Mouse (Mus musculus): Measurements from ENCODE around the gene Jpt1. TPM values are rescaled to one million over a fixed set of nuclear protein-coding genes. Genes with fewer than 3 reads are reported as not detected.
"Not testable (repeated sequence)": the region's sequence is repeated elsewhere in the genome, so short reads cannot be mapped to it uniquely, and the experiment has no call there.

The Jpt1 gene
- polyA plus RNA-seq, 1 experiment from 2014 or later = 959 TPM

DNA sequence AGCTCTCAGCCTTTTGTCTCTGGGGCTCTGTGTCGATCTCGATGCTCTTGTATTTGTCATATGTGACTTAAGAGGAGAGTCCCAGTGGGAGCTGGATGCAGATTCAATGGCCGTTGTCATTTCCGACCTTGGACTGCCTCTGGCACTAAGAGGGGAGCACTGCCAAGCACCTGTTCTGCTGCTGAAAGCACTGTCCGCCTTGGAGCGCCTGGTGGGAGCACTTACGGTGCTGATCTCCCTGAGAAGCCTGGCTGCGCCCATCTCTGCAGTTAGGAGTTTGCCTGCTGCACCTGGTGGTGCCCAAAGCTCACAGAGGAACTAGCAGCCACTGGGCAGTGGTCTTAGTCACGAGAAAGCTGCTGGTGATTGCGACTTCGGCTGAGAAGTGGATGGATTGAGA, 30.9 kb downstream of the Jpt1 start:
- H3K4me3 ChIP-seq = no peak overlapping the region
- ATAC-seq (ENCODE audit: low FRiP score) = no peak
- H3K27ac ChIP-seq = no peak overlapping the region
- H3K36me3 ChIP-seq = peaks cover 3% of the 10 kb centered on the region; the same call in 1 of the 2 replicates
- no peaks in the 10 kb centered on the region for H3K9me3 ChIP-seq (replicated peaks)
- H3K4me2 ChIP-seq (replicated peaks) = no peak overlapping the region
- WGBS = 70% methylated on average over 11 of the region's 11 CpGs
- H3K4me1 ChIP-seq = peaks cover 8% of the 10 kb centered on the region
- H3K9ac ChIP-seq = 0 out of 2 replicates have a peak overlapping the region, but pooled peaks have one; percentile 8
- no peaks in the 10 kb centered on the region for H3K27me3 ChIP-seq

DNA sequence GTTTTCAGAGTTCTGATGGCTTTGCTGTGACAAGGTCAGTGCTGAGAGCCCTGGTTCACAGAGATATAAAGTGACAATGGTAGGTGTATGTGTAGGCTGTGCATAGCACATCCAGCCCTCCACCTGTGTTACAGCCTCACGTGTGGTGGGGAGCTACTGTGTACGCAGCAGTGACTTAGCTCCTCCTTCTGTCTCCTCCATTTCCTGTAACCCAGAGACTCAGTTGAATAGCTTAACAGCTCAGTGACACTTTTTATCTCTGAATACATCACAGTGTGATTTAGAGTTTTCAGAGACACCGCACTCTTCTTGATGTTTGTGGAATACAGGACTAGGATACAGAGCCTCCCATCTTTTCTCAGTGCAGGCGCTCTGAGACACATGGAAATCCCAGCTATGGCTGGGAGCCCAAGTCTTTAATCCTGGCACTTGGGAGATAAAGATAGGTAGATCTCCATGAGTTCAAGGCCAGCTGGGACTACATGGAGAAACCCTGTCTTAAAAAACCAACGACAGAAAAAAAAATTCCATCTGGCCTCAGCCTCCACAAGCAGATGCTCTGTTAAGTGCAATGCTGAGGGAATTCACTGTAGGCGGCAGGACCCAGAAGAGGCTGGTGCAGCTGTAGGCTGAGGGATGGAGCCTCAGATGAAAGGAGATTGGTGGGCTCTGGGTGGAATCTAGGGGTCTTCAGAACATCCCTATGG, 32.5 kb downstream of the Jpt1 start:
- ATAC-seq (ENCODE audit: low FRiP score) = no peak
- H3K4me2 ChIP-seq (replicated peaks) = no peak overlapping the region

DNA sequence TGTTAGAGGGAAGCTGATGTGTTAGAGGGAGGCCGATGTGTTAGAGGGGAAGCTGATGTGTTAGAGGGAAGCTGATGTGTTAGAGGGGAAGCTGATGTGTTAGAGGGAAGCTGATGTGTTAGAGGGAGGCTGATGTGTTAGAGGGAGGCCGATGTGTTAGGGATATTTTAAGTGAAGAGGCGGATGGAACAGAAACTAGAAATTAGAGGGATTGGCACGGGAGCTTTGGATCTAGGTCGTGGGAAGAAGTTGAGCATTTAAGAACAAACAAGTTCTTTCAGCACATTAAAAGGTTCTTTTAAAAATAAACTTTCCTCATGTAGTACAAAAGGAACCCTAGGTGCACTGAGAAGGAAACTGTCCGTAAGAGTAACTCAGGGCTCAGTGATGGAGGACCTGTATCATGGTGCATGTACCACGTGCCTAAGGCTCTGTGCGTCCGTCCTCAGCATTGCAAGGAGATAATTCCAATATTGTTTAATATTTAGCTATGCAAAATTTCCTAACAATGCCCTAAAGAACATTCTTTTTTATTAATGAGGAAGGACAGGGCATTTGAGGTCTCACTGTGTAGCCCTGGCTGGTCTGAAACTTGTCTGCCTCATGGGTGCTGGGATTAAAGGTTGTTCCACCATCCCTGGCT, 35.8 kb downstream of the Jpt1 start:
- Histone ChIP-seq H3K9me3 (replicated peaks) (no peaks in the 10 kb centered on the region), H3K9ac (no peak overlapping the region), H3K4me1 (peaks cover 26% of the 10 kb centered on the region), H3K36me3 (peaks cover 3% of the 10 kb centered on the region; the same call in 1 of the 2 replicates), H3K27ac (no peak overlapping the region), H3K27me3 (no peaks in the 10 kb centered on the region), H3K4me2 (replicated peaks) (no peak overlapping the region), H3K4me3 (no peak overlapping the region)
- WGBS = 85% methylated on average over 9 of the region's 9 CpGs
- no peak for ATAC-seq (ENCODE audit: low FRiP score)

More for the DNA sequence above, 32.5 kb downstream of the Jpt1 start:
- Histone ChIP-seq H3K27me3 (no peaks in the 10 kb centered on the region), H3K9me3 (replicated peaks) (no peaks in the 10 kb centered on the region), H3K36me3 (peaks cover 3% of the 10 kb centered on the region; the same call in 1 of the 2 replicates), H3K4me3 (no peak overlapping the region), H3K4me1 (peaks cover 16% of the 10 kb centered on the region), H3K9ac (no peak overlapping the region), H3K27ac (no peak overlapping the region)
- WGBS = 86% methylated on average over 6 of the region's 6 CpGs

DNA sequence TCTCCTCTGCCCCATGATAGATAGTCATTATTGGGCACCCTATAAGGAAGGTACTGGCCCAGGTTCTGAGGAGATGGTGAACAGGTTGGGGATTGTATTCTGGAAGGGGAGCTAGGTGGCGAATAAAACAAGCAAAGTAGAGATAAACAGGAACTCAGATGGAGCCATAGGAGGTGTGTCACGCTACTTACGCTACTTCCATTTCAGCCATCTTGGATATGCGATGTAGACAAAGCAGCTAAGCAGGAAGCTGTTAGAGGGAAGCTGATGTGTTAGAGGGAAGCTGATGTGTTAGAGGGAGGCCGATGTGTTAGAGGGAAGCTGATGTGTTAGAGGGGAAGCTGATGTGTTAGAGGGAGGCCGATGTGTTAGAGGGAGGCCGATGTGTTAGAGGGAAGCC, 36.8 kb downstream of the Jpt1 start:
- not testable (repeated sequence) for H3K27ac ChIP-seq; H3K4me3 ChIP-seq; H3K9ac ChIP-seq; H3K4me2 ChIP-seq (replicated peaks); H3K27me3 ChIP-seq; H3K9me3 ChIP-seq (replicated peaks); ATAC-seq (ENCODE audit: low FRiP score); H3K36me3 ChIP-seq
- H3K4me1 ChIP-seq = peaks cover 29% of the 10 kb centered on the region
- WGBS = 86% methylated on average over 7 of the region's 7 CpGs

DNA sequence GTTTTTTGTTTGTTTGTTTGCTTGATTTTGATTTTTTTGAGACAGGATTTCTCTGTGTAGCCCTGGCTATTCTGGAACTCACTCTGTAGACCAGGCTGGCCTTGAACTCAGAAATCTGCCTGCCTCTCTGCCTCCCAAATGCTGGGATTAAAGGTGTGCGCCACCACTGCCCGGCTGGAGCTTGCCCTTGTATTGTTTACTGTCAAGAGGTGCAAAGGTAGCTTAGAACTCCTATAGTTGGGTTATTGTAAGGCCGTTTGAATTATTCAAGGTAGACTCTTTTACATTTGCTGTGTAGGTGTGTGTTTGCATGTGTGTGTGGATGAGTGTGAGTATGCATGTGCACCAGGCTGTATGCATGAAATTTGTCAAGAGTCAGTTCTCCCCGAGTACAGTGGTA, 37.6 kb downstream of the Jpt1 start:
- H3K9ac ChIP-seq; H3K4me3 ChIP-seq; H3K36me3 ChIP-seq; H3K27ac ChIP-seq; ATAC-seq (ENCODE audit: low FRiP score); H3K9me3 ChIP-seq (replicated peaks); H3K27me3 ChIP-seq: not testable (repeated sequence)
- 85% methylated on average over 4 of the region's 4 CpGs for WGBS
- Histone ChIP-seq H3K4me2 (replicated peaks) (peak overlapping the region; percentile 93), H3K4me1 (peaks cover 29% of the 10 kb centered on the region)

DNA sequence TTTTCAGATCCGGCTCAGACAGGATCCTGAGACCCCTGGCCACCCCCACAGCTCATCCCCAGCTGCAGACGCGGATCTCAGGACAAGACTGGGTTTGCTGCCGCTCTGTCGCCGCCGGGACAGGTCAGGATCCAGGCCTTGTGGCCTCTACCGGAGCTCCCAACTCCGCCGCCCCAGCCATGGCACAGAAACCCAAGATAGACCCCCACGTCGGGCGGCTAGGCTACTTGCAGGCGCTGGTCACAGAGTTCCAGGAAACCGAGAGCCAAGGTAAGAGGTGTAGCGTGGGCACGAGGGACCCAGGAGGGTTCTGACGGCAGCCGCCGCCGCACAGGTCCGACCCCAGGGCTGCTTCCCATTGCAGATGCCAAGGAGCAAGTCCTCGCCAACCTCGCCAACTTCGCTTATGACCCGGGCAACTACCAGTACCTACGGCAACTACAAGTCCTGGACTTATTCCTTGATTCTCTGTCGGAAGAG, 38.4 kb downstream of the Jpt1 start:
- no peaks in the 10 kb centered on the region for H3K27me3 ChIP-seq
- peaks cover 29% of the 10 kb centered on the region for H3K4me1 ChIP-seq
- peak overlapping the region; percentile 71 for H3K9ac ChIP-seq
- H3K9me3 ChIP-seq (replicated peaks) = no peaks in the 10 kb centered on the region
- H3K36me3 ChIP-seq = no peaks in the 10 kb centered on the region
- 4% methylated on average over 28 of the region's 28 CpGs for WGBS
- H3K27ac ChIP-seq = no peak overlapping the region
- peak overlapping the region; percentile 73 for H3K4me3 ChIP-seq
- no peak for ATAC-seq (ENCODE audit: low FRiP score)
- peak overlapping the region; percentile 93 for H3K4me2 ChIP-seq (replicated peaks)

DNA sequence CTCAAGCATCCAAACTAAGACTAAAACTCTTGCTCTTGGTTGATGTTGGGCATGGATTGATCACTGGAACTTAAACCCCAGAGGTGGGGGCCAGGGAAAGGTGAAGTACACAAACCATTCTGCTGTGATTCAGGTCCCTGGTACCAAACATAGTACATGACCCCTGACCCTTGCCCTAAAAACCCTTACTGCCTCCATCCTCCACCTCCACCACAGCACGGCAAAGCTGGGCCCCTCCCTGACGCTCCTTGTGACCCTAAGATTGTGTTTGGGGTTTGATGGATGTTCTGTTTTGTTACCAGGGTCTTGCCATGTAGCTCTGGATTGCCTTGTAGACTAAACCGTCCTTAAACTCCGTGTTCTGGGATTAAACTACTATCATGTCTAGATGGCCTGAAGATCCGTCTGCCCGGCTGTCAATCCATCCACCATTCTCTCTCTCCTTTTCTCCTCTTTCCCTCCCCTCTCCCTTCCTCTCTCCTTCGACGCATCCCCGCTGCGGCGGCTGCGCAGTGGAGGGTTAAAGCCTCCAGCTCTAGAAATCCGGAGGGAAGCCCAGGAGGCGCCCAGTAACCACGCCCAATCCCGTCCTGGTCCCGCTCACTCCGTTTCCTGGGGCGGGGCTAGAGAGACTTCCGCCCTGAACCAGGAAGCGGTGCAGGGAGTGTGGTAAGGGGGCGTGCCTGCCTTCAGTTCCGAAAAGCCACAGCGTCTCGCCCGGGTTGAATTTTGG, 39.0 kb downstream of the Jpt1 start, which contains the start of gene Armc7:
TSS of gene Armc7 (plus strand) at position 643 of the 733 bp plus-strand sequence.
- Histone ChIP-seq H3K4me2 (replicated peaks) (peak within 1 kb of the TSS; percentile 93), H3K4me3 (peak within 1 kb of the TSS; percentile 73), H3K27ac (peak within 1 kb of the TSS; percentile 82), H3K36me3 (no peaks in the 10 kb centered on the region), H3K9ac (peak within 1 kb of the TSS; percentile 71), H3K27me3 (no peaks in the 10 kb centered on the region), H3K9me3 (replicated peaks) (no peaks in the 10 kb centered on the region), H3K4me1 (peaks cover 29% of the 10 kb centered on the region)
- under 1% methylated on average over 26 of the region's 26 CpGs for WGBS
- peak; percentile 95 for ATAC-seq (ENCODE audit: low FRiP score)

DNA sequence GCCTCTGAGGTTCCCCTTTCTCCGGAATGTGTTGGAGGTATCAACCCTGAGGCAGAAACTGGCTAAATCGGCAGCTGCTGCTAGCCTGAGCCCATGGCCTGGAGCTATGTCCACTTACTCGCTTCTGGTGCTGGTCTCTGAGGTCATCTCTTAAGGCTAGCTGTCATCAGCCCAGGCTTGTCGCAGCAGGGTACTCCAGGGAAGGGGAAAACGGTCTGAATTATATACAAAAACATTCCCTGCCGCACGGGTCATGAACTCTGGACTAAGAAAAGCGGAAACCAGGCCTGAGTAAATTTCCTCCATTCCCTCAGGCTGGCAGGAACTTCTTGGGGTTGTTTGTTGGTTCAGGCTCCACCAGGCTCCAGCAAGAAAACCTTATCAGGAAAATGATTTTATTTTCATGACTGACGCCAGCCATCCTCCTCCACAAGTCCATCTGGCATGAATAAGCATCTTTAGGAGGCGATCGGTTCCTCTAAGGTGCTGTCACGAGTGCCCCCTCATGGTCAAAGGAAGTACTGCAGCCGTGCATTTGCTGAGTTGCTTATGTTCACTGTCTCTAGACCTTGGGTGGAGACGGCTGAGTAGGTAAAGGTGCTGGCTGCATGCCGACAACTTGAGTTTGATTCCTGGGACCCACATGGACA, 40.4 kb downstream of the Jpt1 start:
- no peak overlapping the region for H3K4me3 ChIP-seq
- no peaks in the 10 kb centered on the region for H3K9me3 ChIP-seq (replicated peaks)
- no peaks in the 10 kb centered on the region for H3K27me3 ChIP-seq
- H3K36me3 ChIP-seq = no peaks in the 10 kb centered on the region
- H3K9ac ChIP-seq = no peak overlapping the region
- peak overlapping the region; percentile 19 for H3K4me2 ChIP-seq (replicated peaks)
- peak; percentile 22; the same call in 1 of the 2 replicates for ATAC-seq (ENCODE audit: low FRiP score)
- 14% methylated on average over 15 of the region's 15 CpGs for WGBS
- peak overlapping the region; percentile 67 for H3K27ac ChIP-seq
- peaks cover 29% of the 10 kb centered on the region for H3K4me1 ChIP-seq

DNA sequence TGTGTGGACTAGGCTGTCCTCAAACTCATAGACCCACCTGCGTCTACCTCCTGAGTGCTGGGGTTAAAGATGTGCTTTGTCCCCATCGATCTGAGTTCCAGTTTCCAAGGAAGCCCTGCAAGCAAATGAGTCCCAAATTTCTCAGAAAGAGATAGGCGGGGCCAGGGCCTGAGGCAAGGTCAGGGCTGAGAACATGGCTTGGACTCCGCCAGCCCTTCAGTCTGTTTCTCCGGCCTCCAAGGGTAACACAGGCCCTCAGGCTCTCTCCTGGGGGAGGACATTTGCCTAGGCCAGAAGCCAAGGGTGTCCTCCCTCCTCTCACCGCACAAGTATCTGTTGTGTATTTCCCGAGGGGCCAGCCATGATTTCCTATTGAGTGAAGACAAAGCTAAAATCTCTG, 42.0 kb downstream of the Jpt1 start:
- no peak overlapping the region for H3K4me3 ChIP-seq
- H3K27ac ChIP-seq = no peak overlapping the region
- no peak for ATAC-seq (ENCODE audit: low FRiP score)
- H3K36me3 ChIP-seq = no peaks in the 10 kb centered on the region
- H3K9me3 ChIP-seq (replicated peaks) = no peaks in the 10 kb centered on the region
- H3K9ac ChIP-seq = no peak overlapping the region
- WGBS = 82% methylated on average over 7 of the region's 7 CpGs
- H3K27me3 ChIP-seq = no peaks in the 10 kb centered on the region
- no peak overlapping the region for H3K4me2 ChIP-seq (replicated peaks)
- peaks cover 33% of the 10 kb centered on the region for H3K4me1 ChIP-seq

DNA sequence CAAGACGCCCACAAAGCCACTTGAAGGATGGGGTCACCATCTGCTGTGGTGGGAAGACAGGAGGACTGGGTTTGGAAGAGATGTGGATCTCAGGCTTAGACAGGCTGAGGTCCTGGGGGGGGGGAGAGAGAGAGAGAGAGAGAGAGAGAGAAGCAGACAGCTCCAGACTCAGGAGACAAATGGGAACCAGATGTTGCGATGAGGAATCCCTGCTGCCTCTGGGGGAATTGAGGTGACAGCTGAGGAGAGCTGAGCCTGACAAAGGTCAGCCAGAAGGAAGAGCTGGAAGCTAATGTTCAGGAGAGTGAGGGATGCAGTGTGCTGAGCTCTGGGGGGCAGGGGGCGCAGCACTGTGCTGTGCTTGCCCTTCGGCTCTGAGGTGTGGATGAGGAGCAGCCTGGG, 47.0 kb downstream of the Jpt1 start:
- Histone ChIP-seq H3K9me3 (replicated peaks) (no peaks in the 10 kb centered on the region), H3K4me3 (no peak overlapping the region), H3K27me3 (no peaks in the 10 kb centered on the region; the same call in 1 of the 2 replicates), H3K9ac (peak overlapping the region; percentile 4; the same call in 1 of the 2 replicates), H3K27ac (no peak overlapping the region), H3K4me1 (peaks cover 8% of the 10 kb centered on the region), H3K36me3 (no peaks in the 10 kb centered on the region), H3K4me2 (replicated peaks) (no peak overlapping the region)
- 39% methylated on average over 4 of the region's 4 CpGs for WGBS
- no peak for ATAC-seq (ENCODE audit: low FRiP score)

DNA sequence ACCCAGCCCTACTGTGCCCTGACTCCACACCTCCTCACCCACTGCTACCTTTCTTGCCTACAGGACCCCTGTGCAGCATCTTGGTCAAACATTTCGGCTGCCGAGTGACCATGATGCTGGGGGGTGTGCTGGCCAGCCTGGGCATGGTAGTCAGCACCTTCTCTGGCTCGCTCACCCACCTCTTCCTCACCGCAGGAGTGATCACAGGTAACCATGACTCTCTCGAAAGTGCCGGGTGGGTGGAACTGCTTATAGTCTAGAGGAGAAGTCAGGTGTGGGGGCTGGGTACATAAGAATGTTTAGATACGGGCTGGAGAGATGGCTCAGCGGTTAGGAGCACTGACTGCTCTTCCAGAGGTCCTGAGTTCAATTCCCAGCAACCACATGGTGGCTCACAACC, 49.3 kb downstream of the Jpt1 start:
- no peak overlapping the region for H3K4me3 ChIP-seq
- 87% methylated on average over 8 of the region's 8 CpGs for WGBS
- no peaks in the 10 kb centered on the region; the same call in none of the 2 replicates for H3K27me3 ChIP-seq
- H3K27ac ChIP-seq = no peak overlapping the region
- H3K36me3 ChIP-seq = no peaks in the 10 kb centered on the region
- H3K4me1 ChIP-seq = peaks cover 8% of the 10 kb centered on the region
- H3K4me2 ChIP-seq (replicated peaks) = no peak overlapping the region
- no peak for ATAC-seq (ENCODE audit: low FRiP score)
- no peaks in the 10 kb centered on the region for H3K9me3 ChIP-seq (replicated peaks)
- no peak overlapping the region for H3K9ac ChIP-seq

DNA sequence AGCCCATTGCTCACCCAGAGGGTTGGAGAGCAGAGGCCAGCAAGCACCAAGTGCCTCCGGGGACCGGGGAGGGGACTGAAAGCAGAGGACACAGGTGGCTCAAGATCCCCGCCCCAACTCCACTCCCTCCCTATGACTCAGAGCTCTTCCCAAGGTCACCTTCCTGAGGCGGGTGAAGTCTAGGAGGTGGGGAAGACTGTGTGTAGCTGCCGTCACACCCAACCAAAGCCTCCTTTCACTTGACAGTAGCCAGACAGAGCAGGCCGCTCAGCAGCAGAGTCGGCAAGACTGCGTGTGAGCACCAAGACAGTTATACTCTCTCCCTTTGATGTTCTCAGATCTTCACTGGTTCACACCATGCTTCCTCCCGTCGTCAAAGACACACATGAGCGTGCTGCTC, 50.8 kb downstream of the Jpt1 start:
- no peak for ATAC-seq (ENCODE audit: low FRiP score)
- WGBS = 73% methylated on average over 11 of the region's 11 CpGs

More for the DNA sequence above, 50.8 kb downstream of the Jpt1 start:
- Histone ChIP-seq H3K27me3 (no peaks in the 10 kb centered on the region; the same call in none of the 2 replicates), H3K27ac (no peak overlapping the region), H3K9ac (no peak overlapping the region), H3K4me3 (no peak overlapping the region), H3K4me1 (peaks cover 8% of the 10 kb centered on the region), H3K9me3 (replicated peaks) (no peaks in the 10 kb centered on the region), H3K36me3 (no peaks in the 10 kb centered on the region), H3K4me2 (replicated peaks) (no peak overlapping the region)
